Mouse (Mus musculus) MEL (cell line): ENCODE data around the gene Ncmap.

Experiments used
- CTCF ChIP-seq, 3 experiments: IDR thresholded peaks in 2 of 3; conservative IDR thresholded peaks in 1 of 3; 2 replicates each; pipeline ENCODE4 v1.5.1; 2011 to 2012; ENCODE audit warnings: low read length in 3 of 3, low read depth in 2 of 3, mild to moderate bottlenecking in 2 of 3, improper control_type of control experiment in 1 of 3, inconsistent platforms in 1 of 3, mixed read lengths in 1 of 3, moderate library complexity in 1 of 3; ENCODE audit not compliant: control insufficient read depth in 1 of 3, insufficient read depth in 1 of 3, poor library complexity in 1 of 3, severe bottlenecking in 1 of 3
- GATA1 ChIP-seq: IDR thresholded peaks from 2 replicates; pipeline ENCODE4 v1.6.1; 2011; ENCODE audit warnings: low read depth, low read length, improper control_type of control experiment
- POLR2A ChIP-seq, 2 experiments: IDR thresholded peaks; 2 replicates each; pipeline ENCODE4 v1.6.1; 2011 to 2012; ENCODE audit warnings: low read length in 2 of 2, mild to moderate bottlenecking in 2 of 2, control low read depth in 1 of 2, improper control_type of control experiment in 1 of 2, low read depth in 1 of 2, moderate library complexity in 1 of 2; ENCODE audit not compliant: control insufficient read depth in 1 of 2, insufficient read depth in 1 of 2, poor library complexity in 1 of 2
- USF1 ChIP-seq: IDR thresholded peaks from 2 replicates; pipeline ENCODE4 v1.6.1; 2014; ENCODE audit warnings: low read depth, mild to moderate bottlenecking, inconsistent platforms, low read length, improper control_type of control experiment, moderate library complexity

DNA sequence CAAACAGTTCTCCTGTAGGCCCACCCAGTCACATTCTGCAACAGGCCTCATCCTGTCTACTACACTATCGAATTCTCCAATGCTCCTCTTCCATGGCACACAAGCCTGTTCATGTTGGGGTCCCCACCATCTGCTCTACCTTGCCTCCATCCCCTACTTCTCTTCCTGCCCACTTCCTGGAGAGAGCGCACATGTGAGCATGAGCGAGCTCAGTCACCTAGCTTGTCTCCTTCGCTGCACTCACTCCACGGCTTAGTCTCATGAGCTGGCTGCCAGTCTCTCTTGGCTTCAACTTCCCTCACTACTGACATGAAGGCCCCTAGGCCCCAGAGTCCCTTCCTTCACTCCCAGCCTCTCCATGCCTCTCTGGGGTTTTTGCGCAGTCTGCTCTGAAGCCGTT is 28.6 kb upstream of the Ncmap start:
- no peak for TF ChIP-seq CTCF (IDR thresholded peaks at IDR 0.05 in 2 of 3, conservative IDR thresholded peaks at IDR 0.05 in 1 of 3; ENCODE audit: control insufficient read depth in 1 of 3, insufficient read depth in 1 of 3, low read depth in 2 of 3, low read length in 3 of 3, poor library complexity in 1 of 3, severe bottlenecking in 1 of 3)
- TF ChIP-seq POLR2A (IDR thresholded peaks at IDR 0.05; ENCODE audit: control insufficient read depth in 1 of 2, insufficient read depth in 1 of 2, low read depth in 1 of 2, low read length in 2 of 2, poor library complexity in 1 of 2), result no peak
- TF ChIP-seq GATA1, result no peak
- no peak for TF ChIP-seq USF1
